Mouse (Mus musculus) heart, adult 18-20 months (tissue): Measurements from ENCODE around the gene Dcaf17. TPM values are rescaled to one million over a fixed set of nuclear protein-coding genes. Genes with fewer than 3 reads are reported as not detected.
A peak's percentile ranks its signal among the peaks of the same experiment; 100 is the strongest.

Experiments used
- DNase-seq, 2 experiments: peaks; one replicate each; pipeline ENCODE4 v3.0.0; 2021 to 2022; ENCODE audit warnings: mixed read lengths in 1 of 2
- total RNA-seq, 2 experiments: library from RNA; stranded (reverse); gene quantifications; 2 replicates each; pipeline ENCODE4 v1.2.3; 2021

Gene Dcaf17
- total RNA-seq, 2 experiments from 2014 or later, result 4.2 to 4.5 TPM

GRCm38 (mm10) chr2:71054716-71055115 is 412 bp upstream of the Dcaf17 start:
- DNase-seq, result no peak

- DNase-seq, result no peak
Observed at GRCm38 (mm10) chr2:71056115-71056835, 1.1 kb downstream of the Dcaf17 start.

GRCm38 (mm10) chr2:71071601-71072000 is 16.5 kb downstream of the Dcaf17 start:
- DNase-seq, result no peak

- no peak for DNase-seq
Observed at GRCm38 (mm10) chr2:71073330-71073729, 18.2 kb downstream of the Dcaf17 start.

GRCm38 (mm10) chr2:71073828-71074227 is 18.7 kb downstream of the Dcaf17 start:
- DNase-seq, result no peak

GRCm38 (mm10) chr2:71082416-71082815 is 27.3 kb downstream of the Dcaf17 start:
- no peak for DNase-seq

- no peak for DNase-seq
Observed at GRCm38 (mm10) chr2:71083454-71084193, 28.5 kb downstream of the Dcaf17 start.

- DNase-seq, result no peak
Observed at GRCm38 (mm10) chr2:71089766-71090165, 34.6 kb downstream of the Dcaf17 start.

- DNase-seq, result no peak
Observed at GRCm38 (mm10) chr2:71090660-71091445, 35.7 kb downstream of the Dcaf17 start.

- peak in 1 of 2 experiments; percentile 13 for DNase-seq
Observed at GRCm38 (mm10) chr2:71096170-71096569, 41.0 kb downstream of the Dcaf17 start.

- no peak for DNase-seq
Observed at GRCm38 (mm10) chr2:71102621-71103291, 47.6 kb downstream of the Dcaf17 start.

- DNase-seq, result no peak
Observed at GRCm38 (mm10) chr2:71103292-71103680, 48.2 kb downstream of the Dcaf17 start.

GRCm38 (mm10) chr2:71104696-71105095 is 49.6 kb downstream of the Dcaf17 start:
- DNase-seq, result no peak

- DNase-seq, result no peak
Observed at GRCm38 (mm10) chr2:71105469-71106215, 50.5 kb downstream of the Dcaf17 start.

- DNase-seq, result no peak
Observed at GRCm38 (mm10) chr2:71107225-71107624, 52.1 kb downstream of the Dcaf17 start.

- DNase-seq, result no peak
Observed at GRCm38 (mm10) chr2:71108541-71108940, 53.4 kb downstream of the Dcaf17 start.

- no peak for DNase-seq
Observed at GRCm38 (mm10) chr2:71113489-71114171, 58.5 kb downstream of the Dcaf17 start.

GRCm38 (mm10) chr2:71116151-71116550 is 61.0 kb downstream of the Dcaf17 start:
- DNase-seq, result no peak

- DNase-seq, result peak; percentile 67 to 74
Observed at GRCm38 (mm10) chr2:71117797-71118708, 62.9 kb downstream of the Dcaf17 start, which contains the start of gene Cybrd1. TSS of gene Cybrd1 (plus strand) at chr2:71117923.

GRCm38 (mm10) chr2:71120844-71121243 is 65.7 kb downstream of the Dcaf17 start:
- DNase-seq, result no peak
